Mouse (Mus musculus) c-Kit-negative CD71-positive TER-119-positive erythroid progenitor cells, embryonic 14.5 days (primary cell): ENCODE data around the gene Prdm16.

Source experiments
- DNase-seq: peaks from one replicate; pipeline ENCODE4 v3.0.0-alpha.2; 2013; ENCODE audit warnings: low read depth, low spot score

Prdm16 gene

DNA sequence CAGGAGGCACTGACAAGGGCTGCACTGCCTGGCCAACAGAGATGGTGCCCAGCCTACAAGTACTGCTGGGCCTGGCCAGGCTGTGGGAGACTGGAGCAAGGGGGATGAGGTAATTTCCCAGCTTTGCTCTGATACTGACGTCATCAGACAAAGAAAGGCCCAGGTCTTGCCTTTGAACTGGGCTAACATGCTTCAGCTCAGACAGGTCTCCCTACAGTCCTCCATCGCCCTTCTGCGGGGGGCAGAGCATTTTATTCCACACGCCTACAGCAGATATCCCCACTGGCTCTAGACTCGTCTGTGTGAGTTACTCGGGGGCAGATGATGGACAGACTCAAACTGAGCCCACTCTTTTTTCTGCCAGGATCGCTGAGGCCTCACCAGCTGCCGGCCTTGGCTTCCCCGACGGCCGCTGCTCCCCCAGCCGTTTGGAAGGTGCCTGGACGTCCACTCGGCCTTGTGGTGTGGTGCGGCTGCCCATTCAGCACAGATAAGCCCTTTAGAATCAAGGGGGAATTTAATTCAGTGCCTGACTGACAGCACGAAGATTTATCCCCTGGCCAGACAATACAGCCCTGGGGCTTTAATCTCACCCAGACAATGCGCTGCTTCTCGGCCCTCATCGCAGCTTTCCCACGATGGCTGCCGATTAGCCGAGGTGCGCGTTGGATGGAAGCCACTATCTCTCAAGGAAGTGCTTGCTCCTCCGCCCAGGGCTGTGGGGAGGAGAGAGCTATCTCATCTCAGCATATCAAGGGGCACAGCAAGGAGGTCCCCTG, 32.8 kb downstream of the Prdm16 start:
- no peak for DNase-seq

DNA sequence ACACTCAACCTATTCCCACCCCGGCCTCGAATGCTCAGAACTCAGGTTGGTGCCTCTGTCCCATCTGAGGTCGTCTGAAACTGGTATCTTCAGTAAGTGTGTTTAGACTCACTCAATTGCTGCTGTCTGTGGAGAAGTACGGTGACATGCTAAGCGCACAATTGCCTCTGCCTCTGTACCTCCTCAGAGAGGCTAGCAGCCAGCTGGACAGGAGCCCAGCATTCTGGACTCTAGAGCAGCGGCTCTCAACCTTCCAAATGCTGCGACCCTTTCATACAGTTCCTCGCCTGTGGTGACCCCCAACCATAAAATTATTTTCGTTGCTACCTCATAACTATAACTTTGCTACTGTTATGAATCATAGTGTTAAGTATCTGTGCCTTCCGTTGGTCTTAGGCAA, 34.3 kb downstream of the Prdm16 start:
- no peak for DNase-seq

DNA sequence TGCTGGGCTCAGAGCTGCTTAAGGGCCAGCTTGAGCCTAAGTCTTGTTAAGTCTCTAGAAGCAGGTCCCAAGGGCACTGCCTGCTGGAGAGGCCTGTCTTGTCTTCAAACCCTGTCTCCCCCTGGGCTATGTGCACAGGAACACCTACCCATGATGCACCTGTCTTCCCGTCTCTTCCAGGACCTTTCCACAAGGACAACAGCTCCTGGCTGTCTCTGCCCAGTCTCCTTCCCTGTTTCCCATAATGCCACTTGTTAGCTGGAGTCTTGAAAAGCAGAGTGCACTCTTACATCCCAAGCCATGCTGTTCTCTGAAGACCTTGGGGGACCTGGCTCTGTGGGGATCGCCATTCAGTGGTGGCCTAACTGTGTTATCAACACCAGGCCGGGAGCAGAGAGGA, 35.7 kb downstream of the Prdm16 start:
- DNase-seq = no peak

- no peak for DNase-seq
Measured at GRCm38 (mm10) chr4:154599977-154600376, 36.7 kb downstream of the Prdm16 start.

GRCm38 (mm10) chr4:154598357-154598756, 38.3 kb downstream of the Prdm16 start:
- no peak for DNase-seq

- no peak for DNase-seq
Measured at GRCm38 (mm10) chr4:154596805-154597204, 39.9 kb downstream of the Prdm16 start.

GRCm38 (mm10) chr4:154594761-154595556, 41.7 kb downstream of the Prdm16 start:
- no peak for DNase-seq

- no peak for DNase-seq
Measured at GRCm38 (mm10) chr4:154594116-154594760, 42.4 kb downstream of the Prdm16 start.

- DNase-seq = no peak
Measured at GRCm38 (mm10) chr4:154592562-154592961, 44.1 kb downstream of the Prdm16 start.

DNA sequence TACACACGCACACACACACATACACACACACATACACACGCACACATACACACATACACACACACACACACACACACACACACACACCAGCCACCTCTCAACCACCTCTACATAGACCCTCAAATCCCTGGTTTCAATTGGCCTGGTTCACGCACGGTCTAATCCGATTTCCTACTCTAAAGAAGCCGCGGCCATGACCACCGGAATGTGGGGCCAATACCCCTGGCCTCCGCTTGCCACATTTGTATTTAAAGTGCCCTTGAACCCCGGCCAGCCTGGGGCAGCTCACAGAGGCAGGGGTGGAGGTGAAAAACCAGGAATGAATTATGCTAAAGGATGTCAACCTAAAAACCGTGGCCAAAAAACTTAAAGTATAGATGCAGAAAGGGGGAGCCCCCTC, 45.8 kb downstream of the Prdm16 start:
- no peak for DNase-seq

DNA sequence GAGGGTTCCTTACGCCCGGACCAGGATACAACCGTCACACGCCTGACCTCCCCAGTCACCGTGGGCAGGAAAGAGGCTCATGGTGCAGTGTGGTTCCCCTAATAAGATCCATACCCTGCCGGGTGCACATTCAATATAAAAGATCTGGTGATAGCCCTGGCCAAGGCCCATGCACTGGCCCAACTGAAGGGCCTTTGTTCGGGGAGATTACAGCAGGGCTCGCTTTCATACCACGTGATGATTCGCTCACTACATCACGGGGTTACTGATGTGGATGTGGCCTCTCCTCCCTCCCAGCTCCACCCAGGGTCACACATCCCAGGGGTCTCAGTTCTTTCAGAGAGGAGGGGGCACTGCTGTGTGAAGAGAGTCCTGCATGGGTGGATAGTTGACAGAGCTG, 50.3 kb downstream of the Prdm16 start:
- DNase-seq = no peak

GRCm38 (mm10) chr4:154585779-154586178, 50.9 kb downstream of the Prdm16 start:
- no peak for DNase-seq

DNA sequence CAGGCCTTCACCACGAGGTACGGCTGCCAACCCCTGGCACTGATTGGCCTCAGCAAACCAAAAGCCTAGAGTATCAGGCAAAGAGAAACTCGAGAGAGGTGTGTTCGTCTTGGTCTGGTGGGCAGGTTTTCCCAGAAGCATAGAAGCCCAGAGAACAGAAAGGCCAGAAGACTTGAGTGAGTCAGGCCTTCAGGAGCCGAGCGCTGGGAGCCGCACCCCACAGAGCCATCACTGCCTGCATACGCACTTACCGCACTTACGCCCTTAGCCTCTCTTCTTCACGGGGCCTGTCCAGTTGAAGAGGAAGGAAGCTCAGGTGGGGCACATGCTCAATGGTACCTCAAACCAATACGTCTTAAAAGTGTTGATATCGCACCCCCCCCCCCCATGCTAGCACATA, 53.0 kb downstream of the Prdm16 start:
- DNase-seq = no peak

GRCm38 (mm10) chr4:154582607-154583236, 54.0 kb downstream of the Prdm16 start:
- no peak for DNase-seq

DNA sequence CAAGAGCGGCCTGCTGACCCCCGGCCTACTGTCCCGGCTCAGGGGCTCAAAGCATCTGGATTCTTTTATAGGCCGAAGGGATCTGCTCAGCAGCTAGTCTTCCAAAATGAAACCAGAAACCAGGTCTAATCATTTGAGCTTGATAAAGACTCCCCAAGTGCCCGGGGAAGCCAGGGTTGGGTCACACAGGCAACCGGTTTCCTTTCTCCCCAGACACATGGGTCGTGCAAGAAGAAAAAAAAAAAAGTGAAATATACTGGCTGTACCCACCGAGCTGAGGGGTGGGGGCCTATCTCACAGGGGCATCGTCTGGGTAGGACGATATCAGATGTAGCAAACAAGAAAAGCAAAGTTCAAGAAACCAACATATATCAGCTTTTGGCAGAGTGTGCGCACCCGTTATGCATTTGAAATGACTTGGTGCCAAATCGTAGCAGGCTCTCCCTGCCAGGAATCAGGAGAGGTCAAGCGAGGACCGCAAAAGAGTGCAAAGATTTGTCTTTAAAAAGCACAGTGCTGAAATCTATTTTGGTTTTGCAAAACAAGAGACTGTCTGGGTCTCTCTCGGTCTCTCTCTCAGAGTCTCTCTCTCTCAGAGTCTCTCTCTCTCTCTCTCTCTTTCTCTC, 55.3 kb downstream of the Prdm16 start:
- DNase-seq = no peak

DNA sequence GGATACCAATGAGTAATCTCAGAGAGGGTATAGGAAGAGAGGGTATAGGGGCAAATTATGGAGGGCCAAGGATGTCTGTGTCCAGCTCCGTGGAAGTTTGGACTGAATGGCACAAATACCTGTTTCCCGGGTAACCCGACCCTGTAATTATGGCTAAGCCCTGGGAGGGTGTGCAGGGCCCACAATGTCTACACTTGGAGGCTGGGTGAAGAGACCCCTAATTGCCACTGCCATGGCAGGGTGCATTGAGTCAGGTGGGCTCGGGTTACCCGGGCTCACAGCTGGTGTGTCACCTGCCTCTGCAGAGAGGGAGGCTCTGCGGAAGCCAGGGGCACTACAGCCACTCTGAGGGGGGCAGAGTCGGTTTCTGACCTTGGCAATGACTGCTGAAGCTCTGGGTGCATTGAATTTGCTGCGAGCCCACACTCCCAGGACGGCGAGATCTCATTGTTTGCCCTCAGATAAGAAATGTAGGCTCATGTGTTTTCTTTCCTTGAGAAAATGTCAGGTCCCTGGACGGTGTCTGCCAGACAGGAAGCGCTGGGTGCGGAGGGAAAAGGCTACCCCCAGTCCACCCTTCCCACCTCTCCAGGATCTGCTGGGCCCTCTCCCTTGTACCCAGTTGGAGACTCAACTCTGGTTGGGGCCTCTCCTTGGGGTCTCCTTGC, 62.3 kb downstream of the Prdm16 start:
- no peak for DNase-seq

- DNase-seq = no peak
Measured at GRCm38 (mm10) chr4:154570451-154570881, 66.2 kb downstream of the Prdm16 start.

DNA sequence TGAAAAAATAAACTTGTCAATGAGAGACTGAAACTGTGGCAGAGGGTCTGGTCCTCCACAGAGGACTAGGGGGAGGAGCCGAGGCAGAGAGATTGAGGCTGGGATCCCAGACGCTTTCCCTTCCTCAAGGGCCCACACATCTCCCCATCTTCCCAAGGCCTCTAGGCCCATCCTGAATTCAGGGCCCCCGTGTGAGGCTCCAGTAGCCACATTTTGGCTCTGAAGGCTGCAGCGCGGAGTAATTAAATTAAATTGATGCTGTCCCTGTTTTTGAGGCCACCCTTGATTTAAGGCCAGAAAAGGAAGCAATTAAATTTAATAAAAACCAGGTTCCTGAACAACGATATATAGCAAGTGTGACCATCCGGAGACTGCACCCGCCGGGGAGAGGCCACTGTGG, 66.8 kb downstream of the Prdm16 start:
- no peak for DNase-seq

DNA sequence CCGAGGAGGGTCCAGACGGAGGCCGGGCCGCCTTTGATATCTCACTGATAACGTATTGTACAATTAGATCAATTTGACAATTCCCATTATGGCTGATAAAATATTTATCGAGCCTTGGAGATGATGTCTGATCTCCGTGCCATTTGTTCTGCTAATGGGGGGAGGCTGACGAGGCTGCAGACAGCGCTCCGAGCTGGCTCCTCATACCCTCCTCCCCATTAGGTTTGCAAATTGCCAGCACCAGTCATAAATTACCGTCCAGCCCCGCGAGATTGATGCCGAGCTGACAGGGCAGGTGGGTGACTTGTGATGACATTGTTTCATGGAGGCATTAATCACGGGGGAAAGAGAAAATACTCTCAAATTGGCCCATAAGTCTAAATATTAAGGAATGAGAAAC, 67.9 kb downstream of the Prdm16 start:
- no peak for DNase-seq

DNA sequence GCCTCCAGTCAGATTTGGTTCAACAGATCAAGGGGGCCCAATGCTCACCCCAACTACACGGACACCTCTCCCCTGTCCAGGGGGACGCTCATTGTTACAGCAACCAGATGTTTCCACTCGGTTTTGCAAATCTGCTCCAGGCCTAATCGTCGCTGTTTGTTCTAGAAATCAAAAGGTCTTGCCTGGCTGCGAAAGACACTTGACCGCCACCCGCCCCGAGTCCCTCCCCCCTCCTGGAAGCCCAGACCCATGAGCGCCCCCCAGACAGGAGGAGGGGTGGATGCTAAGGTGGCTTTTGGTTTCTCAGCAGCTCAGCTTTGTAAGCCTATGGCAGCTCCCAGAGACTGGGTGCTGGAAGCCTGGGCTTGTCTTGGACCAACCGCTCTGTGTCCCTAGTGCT, 68.7 kb downstream of the Prdm16 start:
- DNase-seq = no peak

- no peak for DNase-seq
Measured at GRCm38 (mm10) chr4:154563201-154563600, 73.5 kb downstream of the Prdm16 start.
